Mouse (Mus musculus) cerebellum, adult 9-10 months (tissue): ENCODE measurements around the gene Pla2g2c.

Experiments
- DNase-seq: peaks from one replicate; pipeline ENCODE4 v3.0.0; 2022

Pla2g2c gene

DNA sequence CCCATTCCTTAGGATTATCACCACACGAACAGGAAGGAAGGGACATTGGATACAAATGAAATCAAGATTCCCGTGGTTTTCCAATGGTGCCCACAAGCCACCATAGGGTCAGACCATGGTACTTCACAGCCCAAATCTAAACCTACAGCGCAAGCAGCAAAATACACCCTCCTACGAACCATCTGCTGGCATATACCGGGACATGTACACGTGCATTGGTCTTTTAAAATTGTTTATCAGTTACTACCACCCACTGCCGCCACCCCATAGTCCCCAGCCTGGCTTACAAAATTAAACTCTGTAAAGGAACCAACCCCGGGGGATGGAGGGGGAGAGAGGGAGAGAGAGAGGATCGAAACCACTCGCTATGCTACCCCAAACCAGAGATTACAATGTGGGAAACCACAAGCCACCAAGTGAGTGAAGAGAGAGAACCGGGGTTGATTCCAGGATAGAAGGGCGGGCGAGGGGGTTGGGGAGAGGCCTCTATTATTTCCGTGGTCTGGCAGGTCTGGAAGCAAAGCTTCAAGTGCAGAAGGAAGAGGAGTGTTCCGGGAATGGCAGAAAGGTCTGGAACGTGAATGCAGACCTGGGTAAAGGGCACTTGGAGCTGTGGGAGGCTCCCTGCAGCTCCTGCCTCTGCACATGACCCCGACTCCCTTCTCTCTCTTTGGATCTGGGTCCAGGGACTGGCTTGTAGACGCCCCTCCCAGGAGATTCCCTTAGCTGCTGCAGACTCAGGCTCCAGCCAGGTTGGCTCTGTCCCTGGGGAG lies at the start of gene Pla2g2c:
TSS of gene Pla2g2c (plus strand) at position 439 of the 773 bp plus-strand sequence.
- no peak for DNase-seq

DNA sequence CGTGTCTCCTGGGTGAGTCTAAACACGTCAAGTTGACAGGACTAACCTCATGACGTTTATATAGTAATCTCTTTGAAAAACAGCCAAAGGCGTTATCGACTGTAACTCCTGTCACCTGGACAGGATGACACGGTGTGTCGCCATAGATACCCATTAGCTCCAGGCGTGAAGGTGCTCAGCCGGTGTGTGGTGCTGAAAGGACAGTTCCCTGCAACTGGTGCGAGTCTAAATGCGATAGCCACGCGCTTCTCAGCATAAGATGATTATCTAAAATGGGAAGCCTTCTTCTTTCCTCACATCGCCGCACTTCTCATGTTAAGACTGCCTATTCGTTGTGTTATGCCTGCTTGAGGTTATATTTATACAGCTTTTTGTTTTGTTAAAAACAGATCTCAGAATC lies 48.1 kb upstream of the Pla2g2c start:
- DNase-seq, result no peak

DNA sequence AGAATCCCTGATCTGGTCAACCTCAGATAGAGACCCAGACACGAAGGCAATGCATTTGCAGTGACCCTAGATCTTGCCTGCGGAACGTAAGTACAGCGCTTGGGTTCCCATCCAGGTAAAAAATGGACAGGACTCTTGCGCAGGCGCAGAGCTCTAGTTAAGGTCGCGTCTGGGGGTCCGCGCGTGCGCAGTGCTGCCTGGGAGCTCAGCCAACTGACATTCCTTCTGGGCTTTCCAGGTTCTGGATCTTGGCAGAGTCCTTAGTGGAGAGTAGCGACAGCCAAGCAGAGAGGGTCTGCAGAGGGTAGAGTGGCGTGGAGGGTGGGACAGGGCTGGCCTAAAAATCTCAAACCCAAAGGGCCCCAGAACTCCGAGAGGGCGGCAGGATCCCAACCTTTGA lies 47.0 kb upstream of the Pla2g2c start:
- DNase-seq, result peak; percentile 63

DNA sequence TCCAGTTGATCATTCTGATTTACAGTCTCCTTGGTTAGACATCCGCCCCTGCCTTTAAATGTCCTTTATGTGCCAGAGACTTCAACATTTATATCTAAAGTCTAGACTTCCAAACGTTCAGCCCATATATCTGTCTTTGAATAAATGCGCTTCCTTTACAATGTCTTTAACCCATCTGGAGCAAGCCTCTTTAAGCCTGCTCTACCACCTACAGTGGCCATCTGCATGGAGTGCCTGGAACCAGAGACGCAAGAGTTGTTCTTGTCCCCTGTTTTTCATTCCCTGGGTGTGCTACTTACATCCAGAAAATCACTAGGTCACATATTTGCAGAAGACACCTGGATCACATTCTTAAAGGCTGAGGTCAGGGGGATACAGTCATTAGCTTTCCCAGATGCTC lies 44.5 kb upstream of the Pla2g2c start:
- DNase-seq, result no peak

DNA sequence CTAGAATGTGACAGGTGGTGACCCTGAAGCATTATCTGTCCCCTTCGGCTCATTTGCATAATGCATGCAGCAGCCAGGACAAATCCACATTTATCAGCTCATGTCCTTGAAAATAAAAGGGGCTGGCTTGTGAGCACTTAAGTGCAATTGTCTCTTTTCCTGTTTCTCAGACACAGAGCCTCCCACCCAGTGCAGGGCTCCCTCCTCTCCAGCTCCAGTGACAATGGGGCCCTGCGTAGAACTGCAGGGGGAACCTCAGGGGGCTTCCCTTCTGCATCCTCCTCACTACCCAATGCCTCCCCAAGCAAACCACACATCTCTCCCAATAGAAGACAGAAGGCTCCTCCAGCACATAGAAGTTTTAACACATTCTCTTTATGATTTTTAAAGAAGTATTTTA lies 41.8 kb upstream of the Pla2g2c start:
- DNase-seq, result no peak

DNA sequence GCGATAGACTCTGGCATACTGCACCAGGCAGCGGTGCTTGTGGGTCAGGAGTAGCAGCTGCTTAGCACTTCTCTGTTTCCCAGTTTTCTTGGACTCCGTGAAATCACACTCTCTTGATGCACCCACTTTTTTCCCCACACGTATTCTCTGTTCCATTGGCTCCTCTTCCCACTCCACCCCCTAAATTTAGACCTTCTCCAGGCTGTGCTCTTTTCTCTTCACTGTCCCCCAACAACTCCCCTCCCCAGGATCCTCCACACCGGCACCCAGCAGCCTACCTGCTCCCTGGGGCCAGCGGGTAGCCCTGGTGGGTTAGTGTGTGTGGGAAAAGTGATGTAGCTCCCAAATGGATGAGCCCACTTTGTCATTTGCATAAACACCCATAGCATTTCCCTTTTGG lies 38.8 kb upstream of the Pla2g2c start:
- no peak for DNase-seq

DNA sequence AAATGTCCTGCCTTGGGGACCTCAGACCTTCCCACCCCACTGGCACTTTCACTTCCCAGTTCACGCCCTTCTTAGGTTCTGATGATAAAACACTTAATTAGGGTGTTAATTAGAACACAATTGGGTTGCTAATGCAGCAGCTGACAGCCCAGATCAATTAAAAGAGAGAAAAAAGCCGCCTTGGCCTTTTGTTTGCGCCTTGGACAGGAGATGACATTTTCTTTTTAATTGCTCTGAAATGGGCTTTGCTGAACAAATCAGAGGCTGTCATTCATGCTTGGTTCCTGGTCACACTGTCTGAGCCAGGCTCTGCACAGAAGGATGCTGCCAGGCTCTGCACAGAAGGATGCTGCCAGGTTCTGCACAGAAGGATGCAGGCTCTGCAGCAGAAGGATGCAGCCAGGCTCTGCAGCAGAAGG lies 35.5 kb upstream of the Pla2g2c start:
- DNase-seq, result no peak

DNA sequence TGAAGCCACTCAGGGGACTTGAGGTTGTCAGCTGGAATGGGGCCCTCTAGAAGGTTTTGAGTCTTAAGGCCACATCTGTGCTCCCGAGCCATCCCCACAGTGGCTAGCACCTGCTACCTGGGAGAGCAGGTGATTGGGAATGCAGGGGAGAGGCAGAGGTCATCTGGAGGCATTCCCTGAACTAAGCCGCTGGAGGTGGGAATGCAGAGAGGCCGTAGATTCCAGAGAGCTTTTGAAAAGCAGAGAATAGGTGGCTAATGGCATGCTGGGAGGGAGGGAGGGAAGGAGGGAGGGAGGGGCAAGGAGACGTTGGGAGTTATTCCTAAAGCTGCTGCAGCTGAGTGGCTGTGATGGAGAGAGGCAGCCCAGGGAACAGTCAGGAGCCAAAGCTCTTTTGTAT lies 34.0 kb upstream of the Pla2g2c start:
- DNase-seq, result no peak

DNA sequence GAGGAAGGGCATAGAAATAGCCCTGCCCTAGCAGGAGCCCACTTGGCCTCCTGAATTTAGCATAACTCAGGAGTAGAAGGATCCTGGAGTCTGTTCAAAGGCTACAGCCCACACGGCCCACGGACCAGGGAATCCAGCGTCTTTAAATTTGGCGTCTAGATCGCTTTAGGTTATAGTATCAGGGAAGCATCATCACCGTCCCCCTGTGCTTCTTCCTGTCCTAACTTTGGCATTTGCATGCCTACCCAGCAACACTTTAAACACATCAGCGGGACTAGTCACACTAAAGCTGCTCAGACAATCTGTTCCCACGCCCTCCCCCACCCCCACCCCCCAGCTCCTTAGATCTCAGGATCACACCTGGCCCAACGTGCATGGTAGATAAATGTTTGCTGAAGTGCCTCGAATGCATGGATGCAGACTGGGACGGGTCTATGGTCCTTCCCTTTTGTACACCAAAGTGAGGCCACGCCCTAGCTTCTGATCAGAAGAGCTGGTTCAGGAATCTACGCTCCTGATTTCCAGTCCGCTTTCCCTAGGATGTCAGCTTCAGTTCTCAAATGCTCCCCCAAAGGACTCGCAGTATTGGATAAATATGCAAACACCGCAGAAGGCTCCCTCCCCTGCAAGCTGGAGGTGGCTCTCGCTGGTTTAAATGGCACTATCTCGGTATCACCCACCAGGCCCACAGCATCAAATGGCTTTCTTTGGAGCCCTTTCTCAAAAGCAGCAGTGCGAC lies 33.0 kb upstream of the Pla2g2c start:
- DNase-seq, result no peak

DNA sequence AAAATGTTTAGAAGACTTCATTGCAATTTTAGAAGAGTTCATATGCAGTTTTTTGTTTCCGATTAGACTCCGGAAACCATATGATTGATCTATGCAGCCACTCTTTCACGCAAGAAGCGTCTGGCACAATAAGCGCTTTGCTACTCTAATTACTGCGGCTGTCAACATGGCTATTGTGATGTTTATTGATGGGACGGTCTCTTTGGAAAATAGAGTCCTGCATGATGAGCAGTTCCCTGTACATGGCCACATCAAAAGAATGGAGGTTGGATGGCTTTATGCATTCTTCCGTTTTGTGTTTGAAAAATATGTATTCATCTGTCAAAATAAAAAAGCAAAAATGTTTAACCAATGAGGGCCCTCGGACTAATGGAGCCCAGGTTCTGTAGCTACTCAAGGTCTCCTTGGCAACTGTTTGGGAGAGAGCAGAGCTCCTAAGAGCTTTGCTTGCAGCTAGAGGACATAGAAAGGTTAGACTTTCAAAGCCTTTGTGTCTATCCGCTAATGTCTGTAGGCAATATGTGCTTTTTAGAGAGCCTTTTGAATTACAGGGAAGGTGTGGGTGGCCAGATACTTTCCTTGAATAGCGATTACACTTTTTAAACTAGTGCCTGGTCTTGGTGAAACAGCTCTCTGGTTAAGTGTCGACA lies 31.4 kb upstream of the Pla2g2c start:
- DNase-seq, result no peak

DNA sequence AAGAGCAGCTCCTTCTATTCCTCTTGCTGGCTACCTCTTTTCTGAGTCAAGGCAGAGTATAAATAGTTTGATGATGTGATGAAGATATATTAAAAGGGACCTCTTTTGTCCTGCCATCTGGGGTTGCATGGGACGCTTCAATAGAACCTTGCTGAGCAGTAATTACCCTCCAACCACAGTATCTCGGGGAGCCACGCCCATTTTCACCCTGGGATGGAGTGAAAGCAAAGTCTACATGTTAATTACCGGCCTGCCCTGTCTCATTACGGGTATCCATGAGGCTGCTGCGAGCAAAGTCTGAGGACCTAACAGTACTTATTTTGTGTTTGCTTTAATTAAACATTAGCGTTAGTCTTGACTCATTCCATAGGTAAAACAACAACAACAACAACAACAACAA lies 27.9 kb upstream of the Pla2g2c start:
- DNase-seq, result no peak

DNA sequence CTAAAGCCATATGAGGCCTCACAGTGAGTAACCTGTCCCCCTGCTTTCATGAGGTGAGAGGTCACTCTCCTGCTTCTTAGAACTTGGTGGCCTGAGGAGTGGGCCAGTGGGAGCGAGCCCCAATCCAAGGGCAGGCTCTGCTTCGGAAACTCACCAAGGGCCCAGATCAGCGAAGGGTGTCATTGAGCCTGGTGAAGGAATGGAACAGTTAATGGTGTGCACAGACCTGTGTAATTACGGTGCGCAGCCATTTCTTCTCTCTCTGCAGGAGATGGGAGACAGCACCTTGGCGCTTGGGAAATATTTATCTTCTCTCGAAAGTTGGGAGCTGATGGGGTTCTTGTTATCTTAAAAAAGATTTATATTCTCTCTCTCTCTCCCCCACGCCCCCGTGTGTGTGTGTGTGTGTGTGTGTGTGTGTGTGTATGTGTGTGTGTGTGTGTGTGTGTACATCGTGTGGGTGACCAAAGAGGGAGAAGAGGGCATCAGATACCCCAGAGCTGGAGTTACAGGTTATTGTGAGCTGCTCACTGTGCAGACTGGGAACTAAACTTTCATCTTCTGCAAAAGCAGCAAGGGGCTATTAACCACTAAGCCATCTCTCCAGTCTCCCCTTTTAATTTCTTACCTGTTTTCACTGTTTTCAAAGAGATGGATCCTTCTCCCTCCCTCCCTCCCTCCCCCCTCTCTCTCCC lies 27.3 kb upstream of the Pla2g2c start:
- DNase-seq, result no peak

DNA sequence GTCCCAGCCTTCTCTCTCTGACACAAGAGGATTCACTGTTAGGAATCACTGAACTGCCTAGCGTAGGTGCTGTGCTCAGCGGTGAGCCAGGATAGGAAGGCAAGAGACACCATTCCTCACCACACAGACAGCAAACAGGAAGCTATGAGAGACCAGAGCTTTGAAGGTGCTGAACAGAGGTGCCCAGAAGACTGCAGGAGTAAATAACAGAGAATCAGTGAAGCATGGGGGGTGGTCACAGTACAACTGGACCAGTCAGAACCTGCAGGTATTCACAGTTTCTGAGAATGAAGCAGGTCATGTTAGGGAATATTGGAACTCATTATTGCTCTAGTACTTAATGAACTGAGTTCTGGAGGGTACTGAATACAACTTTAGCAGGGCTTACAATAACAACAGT lies 26.3 kb upstream of the Pla2g2c start:
- no peak for DNase-seq

DNA sequence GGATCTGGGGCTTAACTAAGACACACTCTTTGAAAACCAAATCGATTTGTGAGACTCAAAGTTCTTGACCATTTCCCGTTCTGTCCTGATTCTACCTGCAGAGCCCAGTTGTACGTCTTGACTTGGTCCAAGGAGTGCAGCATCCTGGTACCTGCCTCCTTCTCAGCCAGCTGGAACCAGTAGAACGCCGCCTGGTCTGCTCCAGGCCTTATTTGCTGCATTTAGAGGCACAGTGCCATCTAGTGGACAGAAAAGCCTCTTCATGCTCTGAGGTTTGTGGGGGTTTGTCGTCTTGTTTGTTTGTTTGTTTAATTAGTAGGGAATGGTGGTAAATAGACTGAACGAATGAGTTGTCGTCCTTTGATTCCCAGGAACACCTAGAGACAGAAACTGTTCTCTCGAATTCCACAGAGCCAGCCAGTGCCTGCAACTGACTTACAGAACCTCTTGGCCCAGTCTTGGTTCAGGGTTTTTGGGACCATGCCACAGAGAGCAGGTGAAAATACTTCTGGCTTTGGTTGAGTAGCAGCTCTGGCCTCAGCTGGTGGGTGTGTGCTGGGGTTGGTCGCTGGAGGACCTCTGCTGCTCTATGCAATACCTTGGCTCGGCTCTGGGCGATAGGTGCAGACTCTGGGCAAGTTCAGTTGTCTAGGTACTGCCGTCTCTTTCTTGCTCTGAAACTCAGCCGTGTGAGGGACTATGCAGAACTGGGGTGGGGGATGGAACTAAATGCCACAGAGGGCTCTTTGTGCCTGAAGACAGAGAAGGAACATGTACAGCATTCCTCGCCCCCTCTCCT lies 24.2 kb upstream of the Pla2g2c start:
- DNase-seq, result peak; percentile 79

DNA sequence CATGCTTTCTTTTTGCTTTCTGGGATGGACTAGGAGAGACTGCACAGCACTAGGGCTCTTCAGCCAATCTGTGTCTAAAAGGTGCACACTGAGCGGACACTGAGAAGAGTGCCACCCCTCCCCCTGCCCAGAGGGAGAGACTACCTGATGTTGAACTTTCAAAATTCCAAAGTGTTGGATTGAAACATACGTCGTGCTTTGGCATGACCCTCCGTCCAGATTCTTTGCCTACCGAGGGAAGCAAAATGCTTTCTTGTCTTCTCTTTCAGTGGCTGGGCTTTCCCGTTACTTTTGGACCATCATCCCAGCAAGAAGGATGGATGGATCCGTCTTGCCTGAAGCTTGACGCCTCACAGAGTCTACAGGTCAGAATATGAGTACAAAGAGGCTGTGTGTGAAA lies 23.5 kb upstream of the Pla2g2c start:
- no peak for DNase-seq

DNA sequence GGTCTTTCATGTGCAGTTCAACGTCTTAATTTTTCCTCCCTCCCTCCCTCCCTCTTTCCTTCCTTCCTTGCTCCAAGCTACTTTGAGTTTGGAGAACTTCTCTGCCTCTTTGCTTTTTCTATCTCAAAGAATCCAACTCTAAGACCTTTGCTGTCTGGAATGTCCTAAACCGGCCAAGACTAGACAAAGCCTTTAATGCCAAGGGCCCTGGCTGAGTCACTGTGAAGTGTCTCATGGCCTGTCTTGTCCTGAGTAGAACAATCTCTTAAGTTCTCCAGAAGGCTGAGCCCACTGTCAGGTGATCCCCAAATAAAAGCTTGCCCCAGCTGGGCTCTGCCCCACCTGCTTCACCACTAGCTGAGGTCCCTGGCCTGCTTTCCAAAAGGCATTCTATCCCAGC lies 22.6 kb upstream of the Pla2g2c start:
- no peak for DNase-seq

DNA sequence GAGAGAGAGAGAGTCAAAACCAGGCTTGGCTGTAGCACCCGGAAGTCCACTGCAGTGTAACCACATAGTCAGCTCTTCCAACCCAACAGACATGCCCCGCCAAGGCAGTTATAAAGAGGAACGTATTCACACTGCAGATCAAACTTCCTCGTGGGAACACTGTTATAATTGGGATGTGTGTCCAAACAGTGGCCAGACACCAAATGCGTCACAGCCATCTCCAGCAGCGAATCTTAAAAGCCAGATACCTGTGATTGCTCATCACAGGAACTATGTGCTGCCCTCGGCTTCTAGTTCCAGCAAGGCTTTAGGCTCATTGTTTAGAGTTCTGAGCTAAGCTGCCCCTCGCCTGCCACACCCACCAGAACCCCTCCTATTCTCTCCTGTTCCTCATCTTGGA lies 22.1 kb upstream of the Pla2g2c start:
- DNase-seq, result no peak

DNA sequence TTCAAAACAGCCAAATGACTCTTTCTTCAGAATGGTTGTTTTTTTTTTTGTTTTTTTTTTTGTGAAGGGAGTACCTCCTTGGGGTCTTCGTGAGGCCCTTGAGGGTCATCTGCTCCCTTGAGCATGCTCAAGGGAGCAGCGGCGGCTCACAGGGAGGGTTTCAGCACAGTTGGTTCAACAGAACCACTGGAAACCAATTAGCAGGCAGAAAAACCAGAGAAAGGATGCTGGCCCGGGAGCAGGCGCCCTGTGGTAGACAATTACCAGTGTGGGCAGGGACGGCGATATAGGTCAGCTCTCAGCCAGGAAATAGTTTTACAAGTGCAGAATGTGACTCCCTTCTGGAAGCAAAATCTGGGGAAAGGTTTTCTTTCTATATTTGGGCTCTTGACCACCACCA lies 21.0 kb upstream of the Pla2g2c start:
- DNase-seq, result no peak

DNA sequence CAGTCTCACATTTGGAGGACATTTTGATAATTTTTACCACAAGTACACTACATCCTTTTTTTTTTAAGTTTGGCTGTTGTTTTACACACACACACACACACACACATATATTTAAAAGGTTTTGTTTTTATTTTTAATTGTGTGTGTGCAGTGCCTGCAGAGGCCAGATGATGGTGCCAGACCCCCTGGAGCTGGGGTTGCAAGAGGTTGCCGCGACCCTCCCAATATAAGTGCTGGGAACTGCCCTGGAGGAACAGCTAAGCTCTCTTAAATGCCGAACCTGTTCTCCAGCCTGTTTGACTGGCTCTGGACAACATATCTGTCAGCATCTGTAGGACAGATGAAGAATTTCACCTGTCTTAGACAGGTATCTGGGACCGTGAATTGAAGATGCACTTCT lies 20.4 kb upstream of the Pla2g2c start:
- DNase-seq, result no peak

DNA sequence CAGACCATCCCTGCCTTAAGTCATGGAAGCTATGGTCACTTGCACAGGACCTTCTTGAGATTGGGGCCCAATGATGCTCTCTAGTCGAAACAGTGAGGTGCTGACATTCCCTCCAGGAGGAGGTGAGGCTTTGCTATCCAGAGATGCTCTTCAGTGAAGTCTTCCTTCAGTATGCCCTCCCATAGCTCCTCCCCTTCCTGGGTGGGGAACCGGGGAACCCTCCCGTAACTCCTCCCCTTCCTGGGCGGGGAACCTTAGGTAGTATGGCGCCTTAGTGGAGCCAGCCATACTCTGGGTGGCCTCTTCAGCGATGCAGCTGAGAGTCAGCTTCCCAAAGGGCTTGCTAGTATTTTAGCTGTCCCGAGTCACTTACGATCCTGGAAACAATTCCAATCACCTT lies 18.0 kb upstream of the Pla2g2c start:
- DNase-seq, result no peak

DNA sequence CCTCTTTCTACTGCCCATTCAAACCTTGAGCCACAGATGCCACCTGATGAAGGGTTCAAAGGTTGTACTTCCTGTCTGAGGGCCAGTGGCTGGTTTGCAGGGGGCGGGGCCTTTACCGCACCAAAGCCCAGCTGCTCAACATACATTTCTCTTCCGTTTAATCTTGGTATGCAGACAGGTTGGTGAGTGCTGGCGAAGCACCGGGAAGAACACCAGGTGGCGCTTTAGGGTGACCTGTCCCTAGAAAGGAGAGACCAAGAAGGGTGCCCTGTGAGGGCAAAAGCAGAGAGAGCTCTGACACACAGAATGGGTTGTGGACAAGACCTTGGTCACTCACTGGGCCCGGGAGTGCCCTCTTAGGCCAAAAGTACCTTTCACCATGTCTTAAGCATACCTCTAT lies 16.0 kb upstream of the Pla2g2c start:
- DNase-seq, result peak; percentile 89

DNA sequence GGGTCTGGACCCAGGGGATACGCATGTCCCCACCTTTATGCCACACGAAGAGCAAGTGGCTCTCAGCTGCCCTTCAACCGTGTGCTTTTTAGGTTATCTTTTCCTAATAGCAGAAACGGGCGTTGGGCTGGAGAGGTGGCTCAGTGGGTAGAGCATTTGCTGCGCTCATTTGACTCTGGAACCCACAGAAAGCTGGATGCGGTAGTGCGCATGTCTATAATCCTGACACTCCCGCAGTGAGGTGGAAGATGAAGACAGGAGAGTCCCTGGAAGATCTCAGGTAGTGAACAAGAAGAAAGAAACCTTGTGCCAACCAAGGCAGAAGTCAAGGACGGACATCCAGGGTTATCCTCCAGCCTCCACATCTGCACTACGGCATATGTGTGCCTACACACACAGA lies 15.3 kb upstream of the Pla2g2c start:
- DNase-seq, result peak; percentile 53

DNA sequence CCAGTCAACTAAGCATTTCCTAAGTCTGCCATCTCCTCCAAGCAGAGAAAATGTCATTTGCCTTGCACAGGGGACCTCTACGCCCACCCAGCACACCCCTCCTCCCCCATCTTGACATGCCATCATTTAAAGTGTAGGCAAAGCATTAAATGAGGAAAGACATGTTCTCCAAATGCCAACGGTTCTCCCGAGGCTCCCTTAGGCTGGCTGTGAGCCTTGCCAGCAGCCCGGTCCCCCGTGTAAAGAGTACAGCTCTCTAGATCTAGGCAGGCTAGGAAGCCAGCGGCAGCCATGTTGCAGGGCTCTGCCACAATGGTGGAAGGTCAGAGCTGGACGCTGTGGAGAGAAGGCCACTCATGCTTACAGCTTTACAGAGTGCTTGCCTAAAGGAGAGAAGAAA lies 14.6 kb upstream of the Pla2g2c start:
- DNase-seq, result peak; percentile 69
